Mouse (Mus musculus) spleen, postnatal 36 days (tissue): ENCODE data around the gene Ptprr.

ENCODE experiments used
- DNase-seq, 2 experiments: peaks; one replicate each; pipeline ENCODE4 v3.0.0; 2022; ENCODE audit warnings: low spot score in 2 of 2, mixed read lengths in 1 of 2

Gene Ptprr

GRCm38 (mm10) chr10:116017845-116018479 lies at the start of gene Ptprr:
Gene Ptprr (plus strand): TSS chr10:116018213.
- no peak for DNase-seq

DNA sequence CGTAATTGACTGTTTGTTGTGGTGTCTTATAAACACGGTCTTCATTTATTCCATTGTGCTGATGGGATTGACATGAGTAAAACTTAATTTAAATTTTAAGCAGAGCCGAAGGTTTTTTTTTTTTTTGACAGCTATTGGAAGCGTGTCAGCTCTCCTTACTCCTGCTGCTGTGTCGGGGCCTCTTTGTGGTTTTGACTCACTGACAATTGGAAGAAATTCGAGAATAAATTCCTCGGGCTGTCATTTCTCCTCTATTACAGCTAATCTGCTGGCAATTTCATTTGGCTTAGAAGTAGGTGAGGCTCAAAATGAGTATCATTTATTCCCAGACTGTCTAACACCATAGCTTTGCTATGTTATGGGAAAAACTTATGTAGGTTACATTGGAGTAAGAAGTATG lies 41.7 kb upstream of the Ptprr start:
- DNase-seq, result no peak

- no peak for DNase-seq
Measured at GRCm38 (mm10) chr10:115978992-115979391, 39.0 kb upstream of the Ptprr start.

DNA sequence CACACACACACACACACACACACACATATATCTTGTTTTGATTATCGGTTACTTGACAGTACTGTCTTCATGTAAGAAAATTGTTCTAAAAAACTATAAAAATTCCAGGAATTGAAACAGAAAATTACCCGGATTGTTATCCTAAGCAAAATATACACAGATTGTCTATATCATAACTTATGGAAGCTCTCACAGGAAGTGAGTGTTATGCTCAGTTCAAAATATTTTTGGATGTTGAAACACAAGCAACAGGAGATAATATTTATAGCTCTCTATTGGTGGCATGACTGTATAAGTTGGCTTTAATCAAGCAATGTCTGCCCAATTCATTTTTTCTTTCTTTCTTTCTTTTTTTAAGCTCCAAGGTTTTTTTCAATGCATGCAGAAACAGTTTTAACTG lies 38.0 kb upstream of the Ptprr start:
- DNase-seq, result no peak

DNA sequence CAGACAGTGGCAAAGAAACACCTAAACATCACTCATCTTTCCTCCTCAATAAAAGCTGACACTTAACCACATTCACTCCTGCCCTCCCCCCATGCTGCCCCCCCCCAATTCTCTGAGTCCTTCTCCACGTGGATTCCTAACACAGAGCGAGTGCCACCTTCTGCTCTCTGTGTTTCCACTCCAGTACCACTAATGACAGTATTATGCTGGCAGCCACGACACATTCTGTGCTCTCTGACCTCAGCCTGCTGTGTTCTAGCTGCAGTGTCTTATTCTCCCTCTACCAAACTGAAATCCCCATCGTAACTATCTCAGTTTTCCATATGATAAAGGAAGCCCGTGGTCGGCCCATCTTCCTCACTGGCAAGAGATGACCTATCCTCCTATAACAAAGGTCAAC lies 33.7 kb upstream of the Ptprr start:
- no peak for DNase-seq

GRCm38 (mm10) chr10:116001838-116002237 lies 16.2 kb upstream of the Ptprr start:
- DNase-seq, result no peak

- no peak for DNase-seq
Measured at GRCm38 (mm10) chr10:116006675-116007074, 11.3 kb upstream of the Ptprr start.

DNA sequence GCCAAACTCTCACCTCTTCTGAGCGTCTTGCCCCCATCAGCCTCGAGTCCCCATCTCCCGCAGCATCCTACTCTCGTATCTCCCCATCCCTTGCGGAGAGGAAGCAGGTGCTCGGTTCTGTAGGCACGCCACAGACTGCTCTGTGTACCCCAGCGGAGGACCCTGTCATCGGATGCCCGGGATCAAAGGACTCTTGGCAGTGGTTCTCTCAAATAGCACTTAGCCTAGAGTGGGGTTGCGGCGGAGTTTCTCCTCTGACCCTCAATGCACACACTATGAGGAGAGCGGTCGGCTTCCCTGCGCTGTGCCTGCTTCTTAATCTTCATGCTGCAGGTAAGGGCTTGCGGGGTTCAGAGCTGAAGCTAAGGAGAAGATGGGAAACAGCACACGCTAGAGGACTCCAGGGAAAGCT lies 473 bp downstream of the Ptprr start:
- DNase-seq, result no peak

GRCm38 (mm10) chr10:116019086-116019860 lies 1.3 kb downstream of the Ptprr start:
- no peak for DNase-seq

DNA sequence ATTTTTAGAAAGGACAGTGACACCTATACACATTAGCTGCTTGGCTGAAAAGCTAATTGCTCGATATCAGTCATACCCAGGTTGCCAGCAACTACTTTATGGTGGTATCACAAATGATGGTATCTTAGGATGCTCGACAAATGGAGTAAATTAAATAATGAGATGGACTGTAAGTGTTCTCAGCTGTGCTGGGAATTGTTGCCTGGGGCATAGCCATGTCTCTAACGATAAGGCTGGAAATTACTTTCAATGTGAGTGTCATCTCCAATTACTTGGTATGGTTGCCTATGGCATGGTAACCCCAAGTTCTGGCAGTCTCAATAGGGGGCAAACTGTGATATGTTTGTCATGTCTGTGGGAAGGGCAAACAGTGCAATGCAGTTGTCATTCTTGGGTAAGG lies 3.1 kb downstream of the Ptprr start:
- no peak for DNase-seq

GRCm38 (mm10) chr10:116038150-116038549 lies 20.1 kb downstream of the Ptprr start:
- DNase-seq, result no peak

DNA sequence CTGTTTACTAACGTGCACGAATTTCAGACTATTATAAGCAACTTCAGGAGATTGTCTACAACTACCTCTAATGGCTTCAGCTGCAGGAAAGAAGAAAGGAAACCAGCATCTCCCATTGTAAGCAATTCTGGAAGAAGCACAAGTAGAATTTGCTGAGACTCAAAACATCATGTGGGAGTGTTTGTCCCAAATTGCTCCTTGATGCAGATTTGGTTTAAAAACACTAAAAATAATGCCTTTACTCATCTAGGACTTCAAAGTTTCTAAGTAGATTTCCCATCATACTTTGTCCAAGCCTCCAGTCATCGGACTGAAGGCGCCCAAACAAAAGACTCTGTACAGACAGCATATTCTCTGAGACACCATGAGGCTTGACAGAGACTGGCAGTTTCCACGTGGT lies 57.9 kb downstream of the Ptprr start:
- DNase-seq, result no peak

GRCm38 (mm10) chr10:116078636-116079035 lies 60.6 kb downstream of the Ptprr start:
- no peak for DNase-seq

DNA sequence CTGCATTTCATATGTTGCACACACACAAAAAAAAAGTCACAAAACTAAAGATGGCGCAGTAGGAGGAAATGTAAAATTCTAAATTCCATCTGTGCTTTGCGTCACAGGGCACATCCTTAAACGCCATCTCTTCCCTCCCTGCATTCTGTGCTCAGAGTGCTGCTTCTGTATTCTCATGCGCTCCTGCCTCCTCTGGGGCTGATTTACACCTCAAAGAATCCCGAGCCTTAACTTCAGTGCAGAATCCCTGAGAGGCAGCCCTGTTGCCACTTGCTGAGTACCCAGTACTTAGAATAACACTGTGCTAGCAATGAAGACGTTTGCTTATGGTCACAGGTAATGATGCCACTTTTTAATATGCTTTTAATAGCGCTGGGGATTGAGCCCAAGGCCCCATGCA lies 61.4 kb downstream of the Ptprr start:
- no peak for DNase-seq

DNA sequence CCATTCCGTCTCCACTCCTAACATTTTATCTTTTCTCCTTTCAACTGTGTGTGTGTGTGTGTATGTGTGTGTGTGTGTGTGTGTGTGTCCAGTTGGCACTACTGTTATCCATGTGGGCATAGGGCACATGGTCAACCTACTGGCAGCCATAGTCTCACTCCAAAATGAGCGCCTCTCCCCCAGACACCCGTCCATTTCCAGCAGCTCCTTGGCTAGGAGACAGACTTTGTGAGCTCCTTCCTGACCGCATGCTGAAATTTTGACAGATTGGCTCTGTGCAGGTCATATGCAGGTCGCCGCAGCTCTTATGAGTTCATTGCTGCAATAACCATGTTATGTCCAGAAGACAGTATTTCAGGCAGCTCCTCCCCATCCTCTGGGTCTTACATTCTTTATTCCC lies 62.8 kb downstream of the Ptprr start:
- DNase-seq, result no peak

- DNase-seq, result no peak
Measured at GRCm38 (mm10) chr10:116083965-116084364, 66.0 kb downstream of the Ptprr start.

GRCm38 (mm10) chr10:116096466-116096865 lies 78.5 kb downstream of the Ptprr start:
- no peak for DNase-seq

DNA sequence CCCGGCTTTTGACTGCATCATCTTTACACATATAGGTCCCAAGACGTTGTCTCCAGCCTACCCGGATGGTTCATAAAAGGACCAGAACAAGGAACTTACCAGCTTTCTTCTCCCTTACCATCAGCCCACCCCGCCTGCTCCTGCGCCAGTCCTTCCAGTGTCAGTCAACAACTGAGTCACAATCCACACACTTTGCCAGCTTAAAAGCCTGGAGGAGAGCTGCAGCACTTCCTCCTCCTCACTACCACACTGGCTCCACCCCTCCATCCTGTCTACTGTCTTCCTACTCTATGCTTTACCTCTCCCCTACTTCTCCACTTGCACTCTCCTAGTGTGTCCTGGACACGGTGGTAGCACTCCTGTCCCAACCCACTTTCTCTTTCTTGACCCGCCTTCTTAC lies 80.5 kb downstream of the Ptprr start:
- DNase-seq, result no peak

GRCm38 (mm10) chr10:116108176-116108575 lies 90.2 kb downstream of the Ptprr start:
- no peak for DNase-seq

DNA sequence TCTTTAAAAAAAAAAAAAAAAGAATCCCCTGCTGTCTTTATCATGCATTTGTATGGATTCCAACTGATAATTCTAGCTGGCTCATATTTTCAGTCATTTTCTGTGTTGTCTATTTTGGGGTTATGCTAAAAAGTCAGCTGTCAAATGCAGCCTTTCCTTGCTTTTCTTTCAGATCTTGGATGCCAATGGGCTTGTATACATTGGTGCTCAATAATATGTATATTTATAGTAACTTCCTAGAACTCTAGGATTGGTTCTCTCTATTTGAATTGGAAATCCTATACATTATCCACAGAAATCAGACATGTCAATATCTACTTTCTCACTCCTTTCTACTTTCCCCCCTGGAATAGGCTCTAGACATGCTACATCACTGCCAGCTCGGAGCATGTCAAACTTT lies 90.7 kb downstream of the Ptprr start:
- DNase-seq, result no peak

GRCm38 (mm10) chr10:116112868-116113267 lies 94.9 kb downstream of the Ptprr start:
- no peak for DNase-seq

DNA sequence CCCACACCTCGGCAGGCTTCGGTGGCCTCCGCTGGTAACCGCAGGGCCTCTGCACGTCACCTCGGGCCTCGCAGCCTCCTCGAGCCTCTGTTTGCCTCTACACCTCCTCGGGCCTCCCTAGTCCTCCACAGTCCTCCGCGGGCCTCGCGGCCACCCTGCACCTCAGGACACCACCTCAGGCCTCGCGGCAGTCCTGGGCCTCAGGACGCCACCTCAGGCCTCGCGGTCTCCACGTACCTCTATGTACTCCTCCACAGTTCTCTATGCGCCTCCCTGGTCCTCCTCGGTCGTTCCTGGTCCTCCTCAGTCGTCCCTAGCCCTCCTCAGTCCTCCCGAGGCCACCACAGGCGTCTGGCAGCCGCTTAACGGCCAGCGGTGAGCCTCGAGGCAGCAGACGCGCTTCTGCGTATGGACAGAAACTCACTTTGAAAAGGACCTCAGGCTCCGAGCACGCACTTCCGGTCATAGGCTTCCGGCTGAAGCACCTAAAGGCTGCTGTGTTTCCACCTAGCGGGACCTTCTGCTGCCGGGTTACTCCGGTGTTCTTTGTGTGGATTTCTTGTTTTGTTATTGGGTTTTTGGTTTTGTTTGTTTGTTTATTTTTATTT lies 96.0 kb downstream of the Ptprr start, which contains the start of gene 4933416C03Rik:
4933416C03Rik (minus strand) TSS at position 51 of the 608 bp plus-strand sequence.
- DNase-seq, result no peak
